In the genomic region with DNA sequence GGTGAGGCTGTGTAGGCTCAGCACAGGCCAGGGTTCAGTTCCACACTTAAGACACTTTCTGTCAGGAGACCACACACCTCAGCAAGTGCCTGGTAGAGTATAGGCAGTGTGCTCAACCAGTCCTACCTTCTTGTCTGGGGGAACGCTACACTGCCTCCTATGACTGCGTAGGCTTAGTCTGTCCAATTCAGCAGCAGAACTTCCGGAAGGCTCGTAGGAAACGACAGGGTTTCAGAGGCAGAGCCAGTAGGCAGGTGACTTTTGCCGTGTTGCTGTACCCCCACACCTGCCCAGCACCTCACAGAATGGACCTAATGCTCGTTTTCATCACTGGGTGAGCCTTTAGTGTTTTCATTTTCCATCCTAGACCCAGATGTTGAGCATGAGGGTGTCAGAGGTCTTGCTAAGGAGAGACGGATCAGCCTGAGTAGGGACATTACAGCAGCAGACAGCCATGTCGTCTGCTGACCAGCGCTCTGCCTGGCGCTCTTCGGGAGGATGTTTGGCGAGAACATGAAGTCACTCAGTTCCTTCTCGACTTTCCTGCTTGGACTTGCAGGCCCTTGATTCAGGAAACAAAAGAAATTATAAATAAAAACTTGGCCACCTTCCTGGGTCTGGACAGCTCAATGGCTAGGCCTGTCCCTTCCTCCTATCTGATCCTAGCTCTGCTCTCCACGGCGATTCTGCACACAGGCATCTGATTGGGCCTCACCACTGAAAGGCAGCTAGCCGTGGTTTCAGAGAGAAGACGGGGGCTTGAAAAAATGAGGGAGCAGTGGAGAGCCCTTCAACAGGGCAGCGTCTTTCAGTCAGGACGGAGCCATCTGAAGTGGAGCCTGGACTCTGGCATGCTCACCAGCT, we compare ENCODE assay signal across 14 mouse cellular contexts. TPM values are rescaled to one million over a fixed set of nuclear protein-coding genes. Genes with fewer than 3 reads are reported as not detected.
DNase-seq lines count a peak whose midpoint lies in the region; ATAC-seq and TF ChIP-seq lines count a peak whose summit lies in the region.
"Had no signal": no experiment of that assay in that cellular context is flagged by ENCODE, and none has a peak within 500 bp of the region (broad histone marks: within the 10 kb centered on the region; RNA-seq: fewer than 3 reads in every experiment).

No protein-coding gene starts in this region.

- peak overlapping the region; percentile 17; the same call in 1 of the 2 replicates for H3K27ac ChIP-seq in intestine, postnatal 0 days (ENCODE audit: low read depth, low read length)
- H3K27ac ChIP-seq in intestine, embryonic 15.5 days = no peak overlapping the region
- H3K27ac ChIP-seq in kidney, embryonic 16.5 days (ENCODE audit: low read length) = peak overlapping the region; percentile 45
- H3K27ac ChIP-seq: left cerebral cortex, adult 2 months; limb, embryonic 15.5 days; midbrain, embryonic 10.5 days had no signal

- H3K9me3 ChIP-seq in intestine, postnatal 0 days (ENCODE audit: control insufficient read depth) = no peaks in the 10 kb centered on the region
- H3K9me3 ChIP-seq in intestine, embryonic 15.5 days = no peaks in the 10 kb centered on the region
- H3K9me3 ChIP-seq in kidney, embryonic 16.5 days (ENCODE audit: low read length) = no peaks in the 10 kb centered on the region
- H3K9me3 ChIP-seq: hindbrain, embryonic 10.5 days; limb, embryonic 15.5 days; midbrain, embryonic 10.5 days had no signal

- 0 out of 2 replicates have a peak, but pooled peaks have one; percentile 8 for TF ChIP-seq CTCF in intestine, postnatal 0 days (IDR thresholded peaks at IDR 0.05; ENCODE audit: low read depth)

- 78% methylated on average over 20 of the region's 20 CpGs for WGBS in intestine, postnatal 0 days
- WGBS in intestine, embryonic 15.5 days = 81% methylated on average over 20 of the region's 20 CpGs
- 79% methylated on average over 20 of the region's 20 CpGs for WGBS in kidney, embryonic 16.5 days

- no peak overlapping the region for H3K4me2 ChIP-seq in intestine, postnatal 0 days (replicated peaks; ENCODE audit: low read depth)
- no peak overlapping the region for H3K4me2 ChIP-seq in intestine, embryonic 15.5 days (replicated peaks)
- H3K4me2 ChIP-seq in kidney, embryonic 16.5 days (replicated peaks; ENCODE audit: low read depth, low read length) = no peak overlapping the region
- H3K4me2 ChIP-seq: limb, embryonic 15.5 days had no signal

- H3K4me1 ChIP-seq in intestine, postnatal 0 days (replicated peaks; ENCODE audit: control insufficient read depth, insufficient read depth, low read length) = peaks cover 23% of the 10 kb centered on the region; the same call in 1 of the 2 replicates
- peaks cover 14% of the 10 kb centered on the region; the same call in 1 of the 2 replicates for H3K4me1 ChIP-seq in intestine, embryonic 15.5 days (replicated peaks)
- no peaks in the 10 kb centered on the region; the same call in 1 of the 2 replicates for H3K4me1 ChIP-seq in kidney, embryonic 16.5 days (ENCODE audit: insufficient read depth, low read length)

- H3K36me3 ChIP-seq in intestine, postnatal 0 days (ENCODE audit: control insufficient read depth, insufficient read depth) = no peaks in the 10 kb centered on the region
- H3K36me3 ChIP-seq in intestine, embryonic 15.5 days = no peaks in the 10 kb centered on the region
- H3K36me3 ChIP-seq in kidney, embryonic 16.5 days (ENCODE audit: insufficient read depth, low read length) = no peaks in the 10 kb centered on the region
- H3K36me3 ChIP-seq: hindbrain, embryonic 10.5 days; limb, embryonic 15.5 days; midbrain, embryonic 10.5 days had no signal

- ATAC-seq in intestine, postnatal 0 days = no peak
- ATAC-seq in intestine, embryonic 15.5 days = no peak
- peak; percentile 34; the same call in 1 of the 2 replicates for ATAC-seq in kidney, embryonic 16.5 days (ENCODE audit: low FRiP score, low TSS enrichment)
- ATAC-seq: CD4-positive, CD25-positive, alpha-beta regulatory T cell, adult 4 months; Patski had no signal

- no peak overlapping the region for H3K9ac ChIP-seq in intestine, postnatal 0 days (ENCODE audit: low read depth, low read length)
- no peak overlapping the region for H3K9ac ChIP-seq in intestine, embryonic 15.5 days
- no peak overlapping the region; the same call in 1 of the 2 replicates for H3K9ac ChIP-seq in kidney, embryonic 16.5 days (replicated peaks; ENCODE audit: low read length)
- H3K9ac ChIP-seq: limb, embryonic 15.5 days had no signal

- H3K27me3 ChIP-seq in intestine, postnatal 0 days (replicated peaks; ENCODE audit: control insufficient read depth, insufficient read depth, low read length) = no peaks in the 10 kb centered on the region
- no peaks in the 10 kb centered on the region for H3K27me3 ChIP-seq in intestine, embryonic 15.5 days (replicated peaks)
- H3K27me3 ChIP-seq in kidney, embryonic 16.5 days (ENCODE audit: insufficient read depth, low read length) = no peaks in the 10 kb centered on the region
- H3K27me3 ChIP-seq: limb, embryonic 15.5 days; Patski had no signal

- no peak overlapping the region for H3K4me3 ChIP-seq in intestine, postnatal 0 days (ENCODE audit: low read depth, low read length)
- H3K4me3 ChIP-seq in intestine, embryonic 15.5 days (replicated peaks) = no peak overlapping the region
- no peak overlapping the region for H3K4me3 ChIP-seq in kidney, embryonic 16.5 days (ENCODE audit: low read length)
- H3K4me3 ChIP-seq: hindbrain, embryonic 10.5 days; left cerebral cortex, adult 2 months; limb, embryonic 15.5 days; midbrain, embryonic 10.5 days had no signal

- DNase-seq in heart, adult 9 months (ENCODE audit: low spot score in 2 of 2) = peak; percentile 66 to 81
- DNase-seq in lung, postnatal 25 days (ENCODE audit: low spot score) = peak; percentile 88
- DNase-seq in spleen, adult 18-20 months = no peak
- DNase-seq in Muller cell, postnatal 12 days (ENCODE audit: inconsistent ontology term) = no peak
- DNase-seq: thymus, postnatal 36 days had no signal

RNA-seq across cellular contexts. Expression of gene Lhpp, which starts 59.8 kb away (rescaled TPM):
- polyA plus RNA-seq in intestine, postnatal 0 days (2015; fragmentation: Nextera tagmentation; extraction: Ambion mirVana) = 52.0 and 54.5 TPM in 2 replicates
- 40.4 and 41.5 TPM in 2 replicates for polyA plus RNA-seq in intestine, embryonic 15.5 days (2015; fragmentation: Nextera tagmentation; extraction: Ambion mirVana)
- polyA plus RNA-seq in kidney, embryonic 16.5 days (2015; fragmentation: Nextera tagmentation; extraction: Ambion mirVana) = 23.1 and 24.3 TPM in 2 replicates

Comparison
In these comparisons a context has a peak if more than half of its experiments do, and no peak if none do; other contexts are left out.
1. DNase-seq: peak in heart, adult 9 months (2 of 2) and lung, postnatal 25 days (single experiment); none in spleen, adult 18-20 months (0 of 2) and Muller cell, postnatal 12 days (single experiment).